Mouse (Mus musculus): ENCODE measurements at regions not wholly inside any gene's neighbourhood (a gene's known extent, or its start where the extent isn't known, plus 50 kb on each side); places are given as distances from the start of the nearest gene placed in this dataset.

DNA sequence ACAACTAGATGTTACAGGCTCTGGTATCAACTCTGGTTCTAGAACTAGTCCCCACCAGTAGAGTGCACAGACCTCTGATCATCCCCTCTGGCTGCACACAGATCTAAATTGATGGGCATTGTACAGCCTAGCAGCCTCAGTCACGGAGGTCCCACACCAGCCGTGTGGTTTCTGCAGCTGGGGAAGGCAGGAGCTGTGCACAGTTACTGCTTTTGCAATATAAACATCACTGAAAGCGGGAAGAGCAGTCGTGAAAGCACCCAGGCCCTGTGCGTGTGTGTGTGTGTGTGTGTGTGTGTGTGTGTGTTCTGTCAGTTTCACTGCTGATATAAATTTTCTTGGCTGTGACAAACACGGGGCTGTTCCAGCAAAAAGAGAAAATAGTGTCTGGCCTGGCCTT is 84.4 kb upstream of the Ppp1r26 start:
- TF ChIP-seq CTCF (conservative IDR thresholded peaks at IDR 0.05 in 1 of 2, IDR thresholded peaks at IDR 0.05 in 1 of 2; ENCODE audit: low read depth in 2 of 2, low read length in 2 of 2): no peak
- no peak for TF ChIP-seq TCF12 (IDR thresholded peaks at IDR 0.05; ENCODE audit: low read depth, low read length)
- no peak for TF ChIP-seq RCOR1 (conservative IDR thresholded peaks at IDR 0.05; ENCODE audit: low read depth, low read length)
- TF ChIP-seq POLR2A (IDR thresholded peaks at IDR 0.05; ENCODE audit: low read depth, low read length): no peak
- TF ChIP-seq ZC3H11A (IDR thresholded peaks at IDR 0.05; ENCODE audit: low read depth, low read length): no peak
- no peak for TF ChIP-seq PAX5 (IDR thresholded peaks at IDR 0.05; ENCODE audit: low read length)
- TF ChIP-seq MAX (IDR thresholded peaks at IDR 0.05; ENCODE audit: low read length): no peak
- no peak for TF ChIP-seq ZMIZ1 (IDR thresholded peaks at IDR 0.05; ENCODE audit: low read depth, low read length)
- TF ChIP-seq NRF1 (IDR thresholded peaks at IDR 0.05; ENCODE audit: low read depth, low read length): no peak
- no peak for TF ChIP-seq MYC (IDR thresholded peaks at IDR 0.05; ENCODE audit: low read depth, low read length)
- no peak for TF ChIP-seq SIN3A (IDR thresholded peaks at IDR 0.05; ENCODE audit: low read length)
- no peak for TF ChIP-seq CHD1 (IDR thresholded peaks at IDR 0.05; ENCODE audit: low read depth, low read length)
